ENCODE assay signal across 29 mouse cellular contexts in the genomic region with DNA sequence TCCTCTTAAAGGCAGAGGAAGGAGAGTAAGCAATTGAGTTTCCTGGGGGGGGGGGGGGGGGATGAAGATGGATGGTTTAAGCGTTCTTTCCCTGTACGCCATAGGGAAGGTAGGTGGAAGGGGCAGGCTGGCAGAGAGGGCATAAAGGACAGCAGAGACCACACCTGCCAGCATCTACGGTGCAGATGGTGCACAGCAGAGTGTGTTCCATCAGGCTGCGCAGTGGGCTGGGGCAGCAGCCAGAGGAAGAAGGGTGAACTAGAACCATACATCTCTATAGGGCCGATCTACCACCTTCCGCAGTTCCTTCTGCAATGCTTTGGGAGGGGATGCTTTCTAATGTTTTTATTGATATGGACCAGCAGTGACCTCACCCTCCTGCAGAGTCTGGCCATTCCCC. TPM values are rescaled to one million over a fixed set of nuclear protein-coding genes. Genes with fewer than 3 reads are reported as not detected.
A peak's percentile ranks its signal among the peaks of the same experiment; 100 is the strongest.
DNase-seq lines count a peak whose midpoint lies in the region; ATAC-seq and TF ChIP-seq lines count a peak whose summit lies in the region.
"Had no signal": no experiment of that assay in that cellular context is flagged by ENCODE, and none has a peak within 500 bp of the region (broad histone marks: within the 10 kb centered on the region; RNA-seq: fewer than 3 reads in every experiment).

No protein-coding gene starts in this region.

- ATAC-seq in hindbrain, postnatal 0 days = peak; percentile 31
- ATAC-seq: CD4-positive, CD25-positive, alpha-beta regulatory T cell, adult 4 months; intestine, embryonic 15.5 days; midbrain, embryonic 16.5 days had no signal

- peaks cover 48% of the 10 kb centered on the region for H3K4me1 ChIP-seq in cerebellum, adult 2 months (ENCODE audit: control insufficient read depth, insufficient read depth, low read length)
- no peaks in the 10 kb centered on the region; the same call in none of the 2 replicates for H3K4me1 ChIP-seq in hindbrain, postnatal 0 days (ENCODE audit: insufficient read depth, low read length)
- H3K4me1 ChIP-seq: embryonic facial prominence, embryonic 15.5 days; intestine, embryonic 15.5 days; lung, embryonic 15.5 days had no signal

- no peak overlapping the region for H3K4me2 ChIP-seq in hindbrain, postnatal 0 days (ENCODE audit: low read depth, low read length)
- H3K4me2 ChIP-seq: embryonic facial prominence, embryonic 15.5 days; forebrain, embryonic 12.5 days; hindbrain, embryonic 15.5 days; intestine, embryonic 15.5 days; limb, embryonic 12.5 days; lung, embryonic 15.5 days had no signal

- H3K27me3 ChIP-seq in cerebellum, adult 2 months (ENCODE audit: control insufficient read depth, insufficient read depth, low read length) = no peaks in the 10 kb centered on the region
- no peaks in the 10 kb centered on the region for H3K27me3 ChIP-seq in hindbrain, postnatal 0 days (ENCODE audit: insufficient read depth, low read length)
- H3K27me3 ChIP-seq: embryonic facial prominence, embryonic 15.5 days; forebrain, embryonic 12.5 days; hindbrain, embryonic 15.5 days; intestine, embryonic 15.5 days; lung, embryonic 15.5 days had no signal

- no peak overlapping the region for H3K9ac ChIP-seq in hindbrain, postnatal 0 days (replicated peaks; ENCODE audit: low read length)
- H3K9ac ChIP-seq: embryonic facial prominence, embryonic 15.5 days; forebrain, embryonic 12.5 days; hindbrain, embryonic 15.5 days; intestine, embryonic 15.5 days; limb, embryonic 12.5 days; lung, embryonic 15.5 days had no signal

- no peaks in the 10 kb centered on the region for H3K36me3 ChIP-seq in hindbrain, postnatal 0 days (ENCODE audit: insufficient read depth, low read length)
- H3K36me3 ChIP-seq: embryonic facial prominence, embryonic 10.5 days; embryonic facial prominence, embryonic 15.5 days; forebrain, embryonic 12.5 days; intestine, embryonic 15.5 days; limb, embryonic 12.5 days; lung, embryonic 15.5 days; midbrain, embryonic 10.5 days had no signal

- peak overlapping the region; percentile 28 for H3K27ac ChIP-seq in cerebellum, adult 2 months (ENCODE audit: insufficient read depth, low read length)
- peak overlapping the region; percentile 79 for H3K27ac ChIP-seq in layer of hippocampus, adult 2 months
- H3K27ac ChIP-seq in hindbrain, postnatal 0 days = peak overlapping the region; percentile 8; the same call in 1 of the 2 replicates
- H3K27ac ChIP-seq: embryonic facial prominence, embryonic 10.5 days; embryonic facial prominence, embryonic 15.5 days; forebrain, embryonic 12.5 days; hindbrain, embryonic 15.5 days; intestine, embryonic 15.5 days; kidney, postnatal 0 days; limb, embryonic 12.5 days; lung, embryonic 15.5 days; midbrain, embryonic 10.5 days had no signal

- TF ChIP-seq POLR2A in cerebellum, adult 2 months (IDR thresholded peaks at IDR 0.05; ENCODE audit: borderline replicate concordance, insufficient read depth, low read length) = no peak

- peak in 1 of 2 experiments; percentile 53 for DNase-seq in cerebellum, adult 2 months
- DNase-seq in cerebellum, postnatal 4 days (ENCODE audit: low spot score in 2 of 2) = no peak
- DNase-seq in layer of hippocampus, adult 2 months (ENCODE audit: low spot score in 2 of 2) = no peak
- DNase-seq in layer of hippocampus, adult 11-12 months (ENCODE audit: low spot score) = no peak
- peak; percentile 61 for DNase-seq in cerebellum, adult 9-11 months
- peak; percentile 38 for DNase-seq in hindbrain, postnatal 0 days (ENCODE audit: low spot score)
- DNase-seq in yolk sac, embryonic 10.5 days (ENCODE audit: low spot score) = no peak
- DNase-seq: adrenal gland, postnatal 25 days; gastrocnemius, postnatal 14 days; heart, postnatal 14 days; kidney, adult 2 months; kidney, postnatal 4 days; layer of hippocampus, adult 9-11 months; right cerebral cortex, postnatal 14 days had no signal

- 21% methylated on average over 6 of the region's 6 CpGs for WGBS in cerebellum, adult 2 months
- WGBS in hindbrain, postnatal 0 days = 66% methylated on average over 6 of the region's 6 CpGs

- no peak overlapping the region for H3K4me3 ChIP-seq in cerebellum, adult 2 months (replicated peaks; ENCODE audit: insufficient read depth, low read depth, low read length)
- no peak overlapping the region for H3K4me3 ChIP-seq in layer of hippocampus, adult 2 months
- H3K4me3 ChIP-seq in hindbrain, postnatal 0 days (ENCODE audit: low read length) = no peak overlapping the region
- H3K4me3 ChIP-seq: embryonic facial prominence, embryonic 10.5 days; embryonic facial prominence, embryonic 15.5 days; forebrain, embryonic 12.5 days; hindbrain, embryonic 15.5 days; intestine, embryonic 15.5 days; limb, embryonic 12.5 days; lung, embryonic 15.5 days; midbrain, embryonic 10.5 days; myocyte had no signal

- TF ChIP-seq CTCF in cerebellum, adult 2 months (IDR thresholded peaks at IDR 0.05; ENCODE audit: borderline replicate concordance, insufficient read depth, low read depth, low read length) = no peak
- no peak for TF ChIP-seq CTCF in layer of hippocampus, adult 2 months (conservative IDR thresholded peaks at IDR 0.05)
- no peak for TF ChIP-seq CTCF in hindbrain, postnatal 0 days (IDR thresholded peaks at IDR 0.05; ENCODE audit: low read depth)

- H3K9me3 ChIP-seq in hindbrain, postnatal 0 days (ENCODE audit: low read length) = no peaks in the 10 kb centered on the region
- H3K9me3 ChIP-seq: embryonic facial prominence, embryonic 10.5 days; embryonic facial prominence, embryonic 15.5 days; forebrain, embryonic 12.5 days; hindbrain, embryonic 15.5 days; intestine, embryonic 15.5 days; limb, embryonic 12.5 days; lung, embryonic 15.5 days; midbrain, embryonic 10.5 days had no signal

RNA-seq across cellular contexts. Expression of a gene that starts 19.0 kb away (rescaled TPM):
- 73.4 and 80.5 TPM in 2 replicates for polyA plus RNA-seq in cerebellum, adult 2 months (2012; rRNA removed)
- 100 to 1,000 TPM; 218 to 236 TPM for total RNA-seq in layer of hippocampus, adult 2 months (2021)
- total RNA-seq in hindbrain, postnatal 0 days (2014; rRNA removed) = 48.3 and 51.0 TPM in 2 replicates
- 60.0 and 64.7 TPM in 2 replicates for polyA plus RNA-seq in hindbrain, postnatal 0 days (2015; fragmentation: Nextera tagmentation; extraction: Ambion mirVana)
- total RNA-seq: granulocyte monocyte progenitor cell, adult 5-6 weeks; liver, adult 2 months; megakaryocyte progenitor cell, adult 5-6 weeks had no signal
- polyA plus RNA-seq: CD4-positive, CD25-positive, alpha-beta regulatory T cell, adult 4 months; liver, adult 2 months had no signal

Comparison
In these comparisons a context has a peak if more than half of its experiments do, and no peak if none do; other contexts are left out.
1. DNase-seq: peak in cerebellum, adult 9-11 months (single experiment) and hindbrain, postnatal 0 days (single experiment); none in cerebellum, postnatal 4 days (0 of 2), layer of hippocampus, adult 2 months (0 of 2), layer of hippocampus, adult 11-12 months (single experiment) and yolk sac, embryonic 10.5 days (single experiment).
2. H3K27ac ChIP-seq: peak in every context shown above with its lines; median percentile 79 in layer of hippocampus, adult 2 months; 28 in cerebellum, adult 2 months; 8 in hindbrain, postnatal 0 days.